Comparison of ENCODE assay signal across 14 mouse cellular contexts in genomic region chr15:33935013-33935664, GRCm38 (mm10).
DNase-seq lines count a peak whose midpoint lies in the region; ATAC-seq lines count a peak whose summit lies in the region.
"Had no signal": no experiment of that assay in that cellular context is flagged by ENCODE, and none has a peak within 500 bp of the region (broad histone marks: within the 10 kb centered on the region; RNA-seq: fewer than 3 reads in every experiment).

No protein-coding gene starts in this region.

- WGBS in kidney, embryonic 14.5 days: 86% methylated on average over 4 of the region's 4 CpGs
- 67% methylated on average over 4 of the region's 4 CpGs for WGBS in neural tube, embryonic 13.5 days

- DNase-seq in cerebellum, postnatal 14 days: peak; percentile 3 to 17
- DNase-seq in cerebellum, postnatal 25 days: no peak
- DNase-seq in kidney, adult 9 months: peak; percentile 76
- DNase-seq in neural tube, embryonic 10.5 days (ENCODE audit: extremely low spot score, low spot score): no peak
- DNase-seq in frontal cortex, postnatal 14 days (ENCODE audit: low spot score in 2 of 2): no peak
- DNase-seq in thymus, postnatal 4 days: no peak
- DNase-seq: B cell, adult 2 months; cerebellum, adult 8-10 months; liver, postnatal 0 days had no signal

- no peak overlapping the region for H3K4me3 ChIP-seq in kidney, embryonic 14.5 days (ENCODE audit: low read length)
- no peak overlapping the region for H3K4me3 ChIP-seq in neural tube, embryonic 13.5 days
- H3K4me3 ChIP-seq: embryonic facial prominence, embryonic 15.5 days; heart, embryonic 15.5 days; limb, embryonic 13.5 days had no signal

- H3K9me3 ChIP-seq in kidney, embryonic 14.5 days (ENCODE audit: control insufficient read depth, low read length): no peaks in the 10 kb centered on the region
- no peaks in the 10 kb centered on the region for H3K9me3 ChIP-seq in neural tube, embryonic 13.5 days
- H3K9me3 ChIP-seq: embryonic facial prominence, embryonic 15.5 days; heart, embryonic 15.5 days; limb, embryonic 13.5 days had no signal

- H3K9ac ChIP-seq in kidney, embryonic 14.5 days (ENCODE audit: low read depth, low read length): no peak overlapping the region
- H3K9ac ChIP-seq in neural tube, embryonic 13.5 days: no peak overlapping the region
- H3K9ac ChIP-seq: embryonic facial prominence, embryonic 15.5 days; heart, embryonic 15.5 days; limb, embryonic 13.5 days; liver, postnatal 0 days had no signal

- H3K27me3 ChIP-seq in kidney, embryonic 14.5 days (ENCODE audit: control insufficient read depth, insufficient read depth, low read length): no peaks in the 10 kb centered on the region
- no peaks in the 10 kb centered on the region for H3K27me3 ChIP-seq in neural tube, embryonic 13.5 days
- H3K27me3 ChIP-seq: embryonic facial prominence, embryonic 15.5 days; heart, embryonic 15.5 days; limb, embryonic 13.5 days had no signal

- ATAC-seq in kidney, embryonic 14.5 days (ENCODE audit: low FRiP score, low TSS enrichment): no peak
- ATAC-seq in neural tube, embryonic 13.5 days (ENCODE audit: low read depth): 0 out of 2 replicates have a peak, but pooled peaks have one; percentile 56
- ATAC-seq: liver, postnatal 0 days had no signal

- no peaks in the 10 kb centered on the region for H3K4me1 ChIP-seq in kidney, embryonic 14.5 days (ENCODE audit: control insufficient read depth, insufficient read depth, low read length)
- H3K4me1 ChIP-seq in neural tube, embryonic 13.5 days (replicated peaks): no peaks in the 10 kb centered on the region
- H3K4me1 ChIP-seq: embryonic facial prominence, embryonic 15.5 days; heart, embryonic 15.5 days; limb, embryonic 13.5 days had no signal

- no peak overlapping the region for H3K27ac ChIP-seq in kidney, embryonic 14.5 days (ENCODE audit: low read depth, low read length)
- H3K27ac ChIP-seq in neural tube, embryonic 13.5 days (replicated peaks): no peak overlapping the region
- H3K27ac ChIP-seq: embryonic facial prominence, embryonic 15.5 days; heart, embryonic 15.5 days; limb, embryonic 13.5 days had no signal

- no peak overlapping the region for H3K4me2 ChIP-seq in kidney, embryonic 14.5 days (replicated peaks; ENCODE audit: low read depth, low read length)
- H3K4me2 ChIP-seq in neural tube, embryonic 13.5 days: no peak overlapping the region
- H3K4me2 ChIP-seq: embryonic facial prominence, embryonic 15.5 days; heart, embryonic 15.5 days; limb, embryonic 13.5 days had no signal

- no peaks in the 10 kb centered on the region for H3K36me3 ChIP-seq in kidney, embryonic 14.5 days (ENCODE audit: control insufficient read depth, insufficient read depth, low read length)
- H3K36me3 ChIP-seq in neural tube, embryonic 13.5 days: no peaks in the 10 kb centered on the region
- H3K36me3 ChIP-seq: embryonic facial prominence, embryonic 15.5 days; heart, embryonic 15.5 days; limb, embryonic 13.5 days had no signal

Comparison
In these comparisons a context has a peak if more than half of its experiments do, and no peak if none do; other contexts are left out.
1. DNase-seq: peak in cerebellum, postnatal 14 days (2 of 2) and kidney, adult 9 months (single experiment); none in cerebellum, postnatal 25 days (0 of 2), neural tube, embryonic 10.5 days (single experiment), frontal cortex, postnatal 14 days (0 of 2) and thymus, postnatal 4 days (single experiment).